Mouse (Mus musculus): ENCODE measurements at regions not wholly inside any gene's neighbourhood (a gene's known extent, or its start where the extent isn't known, plus 50 kb on each side); places are given as distances from the start of the nearest gene placed in this dataset.

GRCm38 (mm10) chr8:6227901-6228300, 1122.8 kb upstream of the Slc10a2 start:
- no peak for ATAC-seq (ENCODE audit: insufficient number of reproducible peaks, low FRiP score, low TSS enrichment)

GRCm38 (mm10) chr8:6225194-6225593, 1120.0 kb upstream of the Slc10a2 start:
- no peak for ATAC-seq (ENCODE audit: insufficient number of reproducible peaks, low FRiP score, low TSS enrichment)

- ATAC-seq (ENCODE audit: insufficient number of reproducible peaks, low FRiP score, low TSS enrichment) = peak; percentile 61; the same call in 1 of the 2 replicates
Observed at GRCm38 (mm10) chr8:6207617-6208349, 1102.6 kb upstream of the Slc10a2 start.

GRCm38 (mm10) chr8:6204051-6204745, 1099.0 kb upstream of the Slc10a2 start:
- ATAC-seq (ENCODE audit: insufficient number of reproducible peaks, low FRiP score, low TSS enrichment) = no peak

- ATAC-seq (ENCODE audit: insufficient number of reproducible peaks, low FRiP score, low TSS enrichment) = no peak
Observed at GRCm38 (mm10) chr8:6191431-6191830, 1086.3 kb upstream of the Slc10a2 start.

- ATAC-seq (ENCODE audit: insufficient number of reproducible peaks, low FRiP score, low TSS enrichment) = no peak
Observed at GRCm38 (mm10) chr8:6188422-6188821, 1083.3 kb upstream of the Slc10a2 start.

GRCm38 (mm10) chr8:6186561-6186960, 1081.4 kb upstream of the Slc10a2 start:
- no peak for ATAC-seq (ENCODE audit: insufficient number of reproducible peaks, low FRiP score, low TSS enrichment)

GRCm38 (mm10) chr8:6179602-6180001, 1074.5 kb upstream of the Slc10a2 start:
- ATAC-seq (ENCODE audit: insufficient number of reproducible peaks, low FRiP score, low TSS enrichment) = no peak

- no peak for ATAC-seq (ENCODE audit: insufficient number of reproducible peaks, low FRiP score, low TSS enrichment)
Observed at GRCm38 (mm10) chr8:6166433-6166832, 1061.3 kb upstream of the Slc10a2 start.

- no peak for ATAC-seq (ENCODE audit: insufficient number of reproducible peaks, low FRiP score, low TSS enrichment)
Observed at GRCm38 (mm10) chr8:6165230-6165629, 1060.1 kb upstream of the Slc10a2 start.

GRCm38 (mm10) chr8:6164758-6165157, 1059.6 kb upstream of the Slc10a2 start:
- no peak for ATAC-seq (ENCODE audit: insufficient number of reproducible peaks, low FRiP score, low TSS enrichment)

GRCm38 (mm10) chr8:6144588-6144987, 1039.4 kb upstream of the Slc10a2 start:
- no peak for ATAC-seq (ENCODE audit: insufficient number of reproducible peaks, low FRiP score, low TSS enrichment)

- ATAC-seq (ENCODE audit: insufficient number of reproducible peaks, low FRiP score, low TSS enrichment) = no peak
Observed at GRCm38 (mm10) chr8:6140090-6140489, 1034.9 kb upstream of the Slc10a2 start.

GRCm38 (mm10) chr8:6139171-6139570, 1034.0 kb upstream of the Slc10a2 start:
- ATAC-seq (ENCODE audit: insufficient number of reproducible peaks, low FRiP score, low TSS enrichment) = no peak

GRCm38 (mm10) chr8:6132243-6132751, 1027.1 kb upstream of the Slc10a2 start:
- no peak for ATAC-seq (ENCODE audit: insufficient number of reproducible peaks, low FRiP score, low TSS enrichment)

GRCm38 (mm10) chr8:6125265-6125664, 1020.1 kb upstream of the Slc10a2 start:
- no peak for ATAC-seq (ENCODE audit: insufficient number of reproducible peaks, low FRiP score, low TSS enrichment)

GRCm38 (mm10) chr8:6119506-6119905, 1014.4 kb upstream of the Slc10a2 start:
- ATAC-seq (ENCODE audit: insufficient number of reproducible peaks, low FRiP score, low TSS enrichment) = no peak

- ATAC-seq (ENCODE audit: insufficient number of reproducible peaks, low FRiP score, low TSS enrichment) = no peak
Observed at GRCm38 (mm10) chr8:6111351-6111750, 1006.2 kb upstream of the Slc10a2 start.

- no peak for ATAC-seq (ENCODE audit: insufficient number of reproducible peaks, low FRiP score, low TSS enrichment)
Observed at GRCm38 (mm10) chr8:6090028-6090427, 984.9 kb upstream of the Slc10a2 start.

- peak; percentile 45; the same call in 1 of the 2 replicates for ATAC-seq (ENCODE audit: insufficient number of reproducible peaks, low FRiP score, low TSS enrichment)
Observed at GRCm38 (mm10) chr8:6043939-6044577, 938.9 kb upstream of the Slc10a2 start.

GRCm38 (mm10) chr8:6012206-6012605, 907.1 kb upstream of the Slc10a2 start:
- ATAC-seq (ENCODE audit: insufficient number of reproducible peaks, low FRiP score, low TSS enrichment) = no peak
